8 mouse cellular contexts compared by ENCODE assay signal in the genomic region with DNA sequence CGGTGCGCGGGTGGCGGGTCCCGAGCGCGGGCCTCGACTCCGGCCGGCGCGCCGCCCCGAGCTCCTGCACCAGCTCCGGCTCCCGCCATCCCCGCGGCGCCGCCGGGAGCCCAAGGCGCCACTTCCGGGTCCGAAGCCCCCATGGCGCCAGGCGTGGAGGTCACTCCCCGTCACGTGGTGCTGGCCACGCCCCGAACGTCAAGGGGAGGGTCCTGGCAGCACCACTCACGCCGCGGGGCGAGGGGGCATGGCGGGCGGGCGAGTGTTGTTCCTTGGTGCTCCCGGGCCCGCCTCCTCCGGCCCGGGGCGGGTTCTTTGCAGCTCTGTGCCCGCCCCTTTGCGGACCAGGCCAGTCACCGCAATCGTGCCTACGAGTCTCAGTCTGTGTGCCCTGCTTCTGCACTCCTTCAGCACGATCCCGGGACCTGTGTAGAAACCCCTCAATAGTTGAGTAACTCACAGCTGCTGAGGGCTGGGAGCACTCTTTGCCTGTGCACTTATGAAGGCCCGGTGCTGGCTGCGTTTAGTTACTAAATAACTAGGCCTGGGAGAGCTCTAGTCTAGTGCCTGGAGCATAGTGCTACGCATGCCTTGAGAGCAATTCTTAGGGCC. TPM values are rescaled to one million over a fixed set of nuclear protein-coding genes. Genes with fewer than 3 reads are reported as not detected.
DNase-seq lines count a peak whose midpoint lies in the region; ATAC-seq lines count a peak whose summit lies in the region.

A gene (minus strand): TSS at position 290 of the 612 bp plus-strand sequence.

- H3K4me2 ChIP-seq in forebrain, embryonic 11.5 days (ENCODE audit: low read depth, low read length, severe bottlenecking) = peak within 1 kb of the TSS; percentile 67
- peak within 1 kb of the TSS; percentile 77 for H3K4me2 ChIP-seq in heart, embryonic 16.5 days (ENCODE audit: low read depth, low read length)
- peak within 1 kb of the TSS; percentile 96 for H3K4me2 ChIP-seq in liver, embryonic 15.5 days
- peak within 1 kb of the TSS; percentile 72 for H3K4me2 ChIP-seq in neural tube, embryonic 12.5 days (replicated peaks)

- no peaks in the 10 kb centered on the region for H3K27me3 ChIP-seq in forebrain, embryonic 11.5 days (ENCODE audit: control insufficient read depth, insufficient read depth, low read length)
- H3K27me3 ChIP-seq in heart, embryonic 16.5 days (ENCODE audit: control insufficient read depth, insufficient read depth, low read length) = no peaks in the 10 kb centered on the region
- no peaks in the 10 kb centered on the region for H3K27me3 ChIP-seq in liver, embryonic 15.5 days
- no peaks in the 10 kb centered on the region for H3K27me3 ChIP-seq in neural tube, embryonic 12.5 days (replicated peaks)

- ATAC-seq in forebrain, embryonic 11.5 days (replicated peaks; ENCODE audit: low FRiP score) = peak; percentile 97
- peak; percentile 97 for ATAC-seq in heart, embryonic 16.5 days (replicated peaks; ENCODE audit: extremely low read depth, insufficient read depth, low FRiP score)
- peak; percentile 96 for ATAC-seq in liver, embryonic 15.5 days (ENCODE audit: insufficient read depth)
- peak; percentile 91 for ATAC-seq in neural tube, embryonic 12.5 days (ENCODE audit: low FRiP score, low read depth)

- peak; percentile 89 to 95 for DNase-seq in CD8-positive naive resting alpha-beta T cell, adult 2 months (ENCODE audit: low read depth in 2 of 2, low spot score in 2 of 2)
- DNase-seq in c-Kit-positive CD71-negative TER-119-negative erythroid progenitor cells, embryonic 14.5 days (ENCODE audit: low read depth) = peak; percentile 99
- DNase-seq in forebrain, embryonic 11.5 days (ENCODE audit: low spot score) = peak; percentile 100
- peak; percentile 99 to 100 for DNase-seq in kidney, postnatal 36 days
- peak; percentile 89 for DNase-seq in telencephalon, adult 2 months (ENCODE audit: low read depth, low spot score)

- H3K36me3 ChIP-seq in forebrain, embryonic 11.5 days (ENCODE audit: control insufficient read depth, insufficient read depth, low read length) = no peaks in the 10 kb centered on the region
- peaks cover 9% of the 10 kb centered on the region for H3K36me3 ChIP-seq in heart, embryonic 16.5 days (ENCODE audit: control insufficient read depth, insufficient read depth)
- H3K36me3 ChIP-seq in liver, embryonic 15.5 days (replicated peaks) = peaks cover 15% of the 10 kb centered on the region; the same call in 1 of the 2 replicates
- peaks cover 14% of the 10 kb centered on the region for H3K36me3 ChIP-seq in neural tube, embryonic 12.5 days

- no peaks in the 10 kb centered on the region for H3K9me3 ChIP-seq in forebrain, embryonic 11.5 days (ENCODE audit: control insufficient read depth, low read length)
- H3K9me3 ChIP-seq in heart, embryonic 16.5 days (replicated peaks; ENCODE audit: control insufficient read depth, low read length) = no peaks in the 10 kb centered on the region
- H3K9me3 ChIP-seq in liver, embryonic 15.5 days (replicated peaks) = no peaks in the 10 kb centered on the region
- no peaks in the 10 kb centered on the region for H3K9me3 ChIP-seq in neural tube, embryonic 12.5 days

- WGBS in forebrain, embryonic 11.5 days = 1% methylated on average over 39 of the region's 53 CpGs
- WGBS in heart, embryonic 16.5 days = under 1% methylated on average over 53 of the region's 53 CpGs
- WGBS in liver, embryonic 15.5 days (ENCODE audit: insufficient replicate concordance) = 1% methylated on average over 48 of the region's 53 CpGs
- under 1% methylated on average over 53 of the region's 53 CpGs for WGBS in neural tube, embryonic 12.5 days

- H3K4me3 ChIP-seq in forebrain, embryonic 11.5 days (ENCODE audit: low read depth, low read length) = peak within 1 kb of the TSS; percentile 95
- H3K4me3 ChIP-seq in heart, embryonic 16.5 days (ENCODE audit: low read length) = peak within 1 kb of the TSS; percentile 70
- H3K4me3 ChIP-seq in liver, embryonic 15.5 days (replicated peaks) = peak within 1 kb of the TSS; percentile 94
- H3K4me3 ChIP-seq in neural tube, embryonic 12.5 days = peak within 1 kb of the TSS; percentile 95

- peaks cover 8% of the 10 kb centered on the region; the same call in 1 of the 2 replicates for H3K4me1 ChIP-seq in forebrain, embryonic 11.5 days (replicated peaks; ENCODE audit: control insufficient read depth, insufficient read depth, low read length)
- peaks cover 25% of the 10 kb centered on the region for H3K4me1 ChIP-seq in heart, embryonic 16.5 days (ENCODE audit: control insufficient read depth, insufficient read depth, low read length)
- peaks cover 45% of the 10 kb centered on the region for H3K4me1 ChIP-seq in liver, embryonic 15.5 days (replicated peaks)
- peaks cover 27% of the 10 kb centered on the region for H3K4me1 ChIP-seq in neural tube, embryonic 12.5 days

- peak within 1 kb of the TSS; percentile 93 for H3K9ac ChIP-seq in forebrain, embryonic 11.5 days (ENCODE audit: low read length)
- H3K9ac ChIP-seq in heart, embryonic 16.5 days (ENCODE audit: low read length) = peak within 1 kb of the TSS; percentile 87
- peak within 1 kb of the TSS; percentile 87 for H3K9ac ChIP-seq in liver, embryonic 15.5 days
- H3K9ac ChIP-seq in neural tube, embryonic 12.5 days = peak within 1 kb of the TSS; percentile 94

- peak within 1 kb of the TSS; percentile 82 for H3K27ac ChIP-seq in forebrain, embryonic 11.5 days (ENCODE audit: low read depth, low read length)
- H3K27ac ChIP-seq in heart, embryonic 16.5 days (ENCODE audit: low read length) = peak within 1 kb of the TSS; percentile 88
- peak within 1 kb of the TSS; percentile 85 for H3K27ac ChIP-seq in liver, embryonic 15.5 days (replicated peaks)
- H3K27ac ChIP-seq in neural tube, embryonic 12.5 days = peak within 1 kb of the TSS; percentile 82

RNA-seq across cellular contexts. Expression of the gene that starts here (rescaled TPM):
- 332 and 420 TPM in 2 replicates for polyA plus RNA-seq in forebrain, embryonic 11.5 days (2014; fragmentation: Nextera tagmentation; extraction: Ambion mirVana)
- polyA plus RNA-seq in heart, embryonic 16.5 days (2015; fragmentation: Nextera tagmentation; extraction: Ambion mirVana) = 220 and 273 TPM in 2 replicates
- polyA plus RNA-seq in liver, embryonic 15.5 days (2015; fragmentation: Nextera tagmentation; extraction: Ambion mirVana) = 59.4 and 74.4 TPM in 2 replicates
- 468 and 479 TPM in 2 replicates for polyA plus RNA-seq in neural tube, embryonic 12.5 days (2016; fragmentation: Nextera tagmentation; extraction: Ambion mirVana)

Comparison
In these comparisons a context has a peak if more than half of its experiments do, and no peak if none do; other contexts are left out.
1. Peak in every context shown above with its lines: DNase-seq, ATAC-seq, H3K4me3 ChIP-seq and H3K27ac ChIP-seq.